Mouse (Mus musculus): ENCODE data around the gene Ankrd34a. TPM values are rescaled to one million over a fixed set of nuclear protein-coding genes. Genes with fewer than 3 reads are reported as not detected.

Ankrd34a gene
- not detected for polyA plus RNA-seq (2017; shearing (Covaris generic))

DNA sequence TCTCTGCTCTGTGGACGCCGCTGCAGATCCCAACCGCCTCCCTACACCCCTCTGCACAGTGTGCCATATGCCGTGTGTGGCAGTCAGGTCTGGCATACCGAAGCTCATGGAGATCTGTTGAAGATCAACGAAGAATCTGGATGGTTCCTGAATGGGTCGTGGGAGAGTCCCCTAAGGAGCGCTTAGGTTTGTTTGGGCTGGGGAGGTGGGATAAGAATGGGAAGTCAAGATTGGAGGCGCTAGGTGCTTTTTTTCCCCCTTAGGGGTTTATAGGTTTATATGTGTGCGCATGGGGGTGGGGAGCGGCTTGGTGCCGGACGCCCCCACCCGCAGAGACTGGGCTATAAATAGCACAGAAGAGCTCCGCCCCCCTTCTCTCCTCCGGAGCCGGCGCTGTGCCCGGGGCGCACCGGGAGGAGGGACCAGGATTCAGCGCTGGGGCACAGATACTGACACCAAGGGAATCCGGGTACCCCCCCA lies at the start of gene Ankrd34a:
TSS of gene Ankrd34a (plus strand) at position 409 of the 480 bp plus-strand sequence.

GRCm38 (mm10) chr3:96557694-96558093 lies 38.7 kb upstream of the Ankrd34a start, which contains the start of gene Txnip:
Gene Txnip (plus strand): TSS chr3:96557957.

GRCm38 (mm10) chr3:96576690-96577541 lies 19.5 kb upstream of the Ankrd34a start, which contains the start of gene Gm16253:
Gene Gm16253 (plus strand): TSS chr3:96576984.

GRCm38 (mm10) chr3:96593790-96594560 lies 2.5 kb upstream of the Ankrd34a start, which contains the start of gene Polr3gl:
Gene Polr3gl (minus strand): TSS chr3:96594181.

GRCm38 (mm10) chr3:96600639-96601250 lies 4.3 kb downstream of the Ankrd34a start, which contains the start of gene Lix1l:
Gene Lix1l (plus strand): TSS chr3:96601149.

DNA sequence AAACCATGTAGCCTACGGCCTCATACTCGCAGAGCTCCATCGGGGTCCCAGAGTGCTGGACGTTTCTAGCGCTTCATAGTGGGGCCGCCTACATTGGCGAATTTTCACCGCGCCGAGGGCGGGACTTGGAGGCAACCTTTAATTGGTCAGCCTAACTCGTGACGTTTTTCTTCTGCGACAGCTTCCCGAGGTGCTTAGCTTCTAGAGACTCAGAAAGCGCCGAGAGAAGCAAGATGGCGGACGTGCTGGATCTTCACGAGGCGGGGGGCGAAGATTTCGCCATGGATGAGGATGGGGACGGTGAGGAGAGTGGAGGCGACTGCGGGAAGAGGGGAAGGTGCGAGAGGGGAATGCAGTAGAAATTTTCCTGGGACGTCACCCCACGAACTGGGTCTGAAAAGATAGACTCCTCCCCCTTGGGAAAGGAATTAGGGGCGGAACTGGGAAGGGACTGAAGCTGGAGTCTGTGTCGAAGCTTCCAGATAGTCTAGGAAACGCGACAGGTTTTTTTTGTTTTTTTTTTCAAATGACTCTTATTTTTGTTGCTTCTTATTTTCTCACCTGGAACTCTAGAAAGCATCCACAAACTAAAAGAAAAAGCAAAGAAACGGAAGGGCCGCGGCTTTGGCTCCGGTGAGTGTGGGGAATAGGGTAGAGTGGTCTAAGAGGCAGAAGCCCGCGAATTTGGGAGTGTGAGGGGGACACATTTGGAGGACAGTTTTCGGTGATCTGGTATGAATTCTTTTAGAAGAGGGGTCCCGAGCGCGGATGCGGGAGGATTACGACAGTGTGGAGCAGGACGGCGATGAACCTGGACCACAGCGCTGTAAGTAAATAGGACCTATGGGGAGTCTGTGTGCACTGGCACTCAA lies 33.5 kb downstream of the Ankrd34a start, which contains the start of gene Rbm8a:
TSS of gene Rbm8a (plus strand) at position 205 of the 872 bp plus-strand sequence.

GRCm38 (mm10) chr3:96634928-96635879 lies 38.8 kb downstream of the Ankrd34a start, which contains the start of the genes Pex11b and Gm42957:
Gene Pex11b (plus strand): TSS chr3:96635376.
Gene Gm42957 (plus strand): TSS chr3:96635474.

GRCm38 (mm10) chr3:96645018-96645649 lies 48.7 kb downstream of the Ankrd34a start, which contains the start of gene Itga10:
Gene Itga10 (plus strand): TSS chr3:96645584.

Other genes with a start within 250 kb of the Ankrd34a start
- not detected for gene BC107364, start 144.3 kb upstream of the Ankrd34a start, polyA plus RNA-seq (2017; shearing (Covaris generic))
- gene Hfe2, start 71.5 kb upstream of the Ankrd34a start, polyA plus RNA-seq (2017; shearing (Covaris generic)), result 0.44 TPM
- gene Txnip, start 38.7 kb upstream of the Ankrd34a start, polyA plus RNA-seq (2017; shearing (Covaris generic)), result 473 TPM
- gene Gm16253, start 19.7 kb upstream of the Ankrd34a start, polyA plus RNA-seq (2017; shearing (Covaris generic)), result not detected
- 18.4 TPM for gene Polr3gl, start 2.5 kb upstream of the Ankrd34a start, polyA plus RNA-seq (2017; shearing (Covaris generic))
- gene Lix1l, start 4.5 kb downstream of the Ankrd34a start, polyA plus RNA-seq (2017; shearing (Covaris generic)), result 0.45 TPM
- gene Rbm8a, start 33.3 kb downstream of the Ankrd34a start, polyA plus RNA-seq (2017; shearing (Covaris generic)), result 189 TPM
- 22.0 TPM for gene Pex11b, start 38.7 kb downstream of the Ankrd34a start, polyA plus RNA-seq (2017; shearing (Covaris generic))
- not detected for gene Gm42957, start 38.8 kb downstream of the Ankrd34a start, polyA plus RNA-seq (2017; shearing (Covaris generic))
- 0.29 TPM for gene Itga10, start 48.9 kb downstream of the Ankrd34a start, polyA plus RNA-seq (2017; shearing (Covaris generic))
- gene Ankrd35, start 73.5 kb downstream of the Ankrd34a start, polyA plus RNA-seq (2017; shearing (Covaris generic)), result 4.7 TPM
- gene Pias3, start 99.7 kb downstream of the Ankrd34a start, polyA plus RNA-seq (2017; shearing (Covaris generic)), result 9.8 TPM
- gene Nudt17, start 111.9 kb downstream of the Ankrd34a start, polyA plus RNA-seq (2017; shearing (Covaris generic)), result 2.4 TPM
- 50.8 TPM for gene Polr3c, start 131.0 kb downstream of the Ankrd34a start, polyA plus RNA-seq (2017; shearing (Covaris generic))
- 103 TPM for gene Rnf115, start 131.0 kb downstream of the Ankrd34a start, polyA plus RNA-seq (2017; shearing (Covaris generic))
- 0.88 TPM for gene Pdzk1, start 232.6 kb downstream of the Ankrd34a start, polyA plus RNA-seq (2017; shearing (Covaris generic))
- 6.7 TPM for gene Cd160, start 232.7 kb downstream of the Ankrd34a start, polyA plus RNA-seq (2017; shearing (Covaris generic))

Data from effector memory CD4-positive, alpha-beta T cell, adult 7 months (primary cell).